Mouse (Mus musculus) E14TG2a.4 (cell line): ENCODE data around the gene Phldb2.

ENCODE experiments used
- CTCF ChIP-seq: conservative IDR thresholded peaks from 2 replicates; pipeline ENCODE4 v1.5.1; 2014; ENCODE audit warnings: low read length
- NANOG ChIP-seq: IDR thresholded peaks from 2 replicates; pipeline ENCODE4 v1.6.1; 2014; ENCODE audit warnings: borderline replicate concordance, low read length, mixed read lengths
- POU5F1 ChIP-seq: IDR thresholded peaks from 2 replicates; pipeline ENCODE4 v1.6.1; 2014; ENCODE audit warnings: low read length, borderline replicate concordance

GRCm38 (mm10) chr16:45998231-45998630 is 44.8 kb upstream of the Phldb2 start:
- TF ChIP-seq CTCF = no peak
- TF ChIP-seq NANOG = no peak
- no peak for TF ChIP-seq POU5F1
